ENCODE assay signal across 9 mouse cellular contexts in the genomic region with DNA sequence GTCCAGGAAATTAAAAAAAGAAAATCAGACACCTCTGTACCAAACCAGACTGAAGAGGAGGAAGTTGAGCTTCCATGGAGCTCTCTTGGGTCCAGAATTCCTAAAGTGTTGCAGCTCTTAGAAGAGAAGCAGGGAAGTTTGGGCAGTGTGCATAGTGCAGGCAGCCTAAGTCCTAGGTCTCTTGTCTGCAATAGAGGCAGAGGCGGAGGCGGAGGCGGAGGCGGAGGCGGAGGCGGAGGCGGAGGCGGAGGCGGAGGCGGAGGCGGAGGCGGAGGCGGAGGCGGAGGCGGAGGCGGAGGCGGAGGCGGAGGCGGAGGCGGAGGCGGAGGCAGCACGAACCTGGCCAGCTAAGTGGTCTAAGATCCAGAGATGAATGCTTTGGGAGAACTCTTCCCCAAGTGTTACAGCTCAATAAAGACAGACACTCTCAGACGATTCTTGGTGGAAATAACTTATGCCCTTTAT. TPM values are rescaled to one million over a fixed set of nuclear protein-coding genes. Genes with fewer than 3 reads are reported as not detected.
A peak's percentile ranks its signal among the peaks of the same experiment; 100 is the strongest.
DNase-seq lines count a peak whose midpoint lies in the region; ATAC-seq and TF ChIP-seq lines count a peak whose summit lies in the region.
"Had no signal": no experiment of that assay in that cellular context is flagged by ENCODE, and none has a peak within 500 bp of the region (broad histone marks: within the 10 kb centered on the region; RNA-seq: fewer than 3 reads in every experiment).

No protein-coding gene starts in this region.

- no peak for TF ChIP-seq POLR2A in liver, adult 2 months (IDR thresholded peaks at IDR 0.05; ENCODE audit: extremely low read depth, insufficient read depth, low read length)

- TF ChIP-seq CTCF in layer of hippocampus, adult 2 months (conservative IDR thresholded peaks at IDR 0.05), result no peak
- no peak for TF ChIP-seq CTCF in gastrocnemius, adult 2 months (IDR thresholded peaks at IDR 0.05)
- TF ChIP-seq CTCF in liver, adult 2 months (IDR thresholded peaks at IDR 0.05; ENCODE audit: low read depth, low read length), result no peak

- H3K4me2 ChIP-seq in hindbrain, embryonic 15.5 days, result peak overlapping the region; percentile 43
- H3K4me2 ChIP-seq in midbrain, embryonic 15.5 days, result peak overlapping the region; percentile 37

- no peaks in the 10 kb centered on the region for H3K4me1 ChIP-seq in hindbrain, embryonic 15.5 days (replicated peaks)
- no peaks in the 10 kb centered on the region; the same call in 1 of the 2 replicates for H3K4me1 ChIP-seq in liver, adult 2 months (ENCODE audit: control insufficient read depth, insufficient read depth, low read length)
- peaks cover 8% of the 10 kb centered on the region; the same call in 1 of the 2 replicates for H3K4me1 ChIP-seq in midbrain, embryonic 15.5 days

- no peaks in the 10 kb centered on the region for H3K79me2 ChIP-seq in liver, adult 2 months (ENCODE audit: control insufficient read depth, insufficient read depth, low read length)

- no peak overlapping the region for H3K9ac ChIP-seq in hindbrain, embryonic 15.5 days
- no peak overlapping the region for H3K9ac ChIP-seq in liver, adult 2 months (ENCODE audit: low read depth, low read length)
- H3K9ac ChIP-seq in midbrain, embryonic 15.5 days, result no peak overlapping the region

- no peak for DNase-seq in layer of hippocampus, adult 2 months (ENCODE audit: low spot score in 2 of 2)
- DNase-seq in layer of hippocampus, postnatal 14 days (ENCODE audit: low spot score in 2 of 2), result no peak
- DNase-seq in adrenal gland, postnatal 10 days, result peak; percentile 77
- peak; percentile 81 for DNase-seq in gastrocnemius, adult 2 months
- peak; percentile 33 for DNase-seq in liver, adult 2 months (ENCODE audit: extremely low read depth, low read depth, low spot score)
- DNase-seq in frontal cortex, postnatal 25 days (ENCODE audit: low spot score in 2 of 2), result no peak

- H3K4me3 ChIP-seq in layer of hippocampus, adult 2 months, result no peak overlapping the region
- H3K4me3 ChIP-seq in gastrocnemius, adult 2 months, result peak overlapping the region; percentile 44
- H3K4me3 ChIP-seq in hindbrain, embryonic 15.5 days, result no peak overlapping the region
- no peak overlapping the region for H3K4me3 ChIP-seq in liver, adult 2 months (ENCODE audit: insufficient read depth, low read depth, low read length)
- no peak overlapping the region for H3K4me3 ChIP-seq in midbrain, embryonic 15.5 days

- peak; percentile 59 for ATAC-seq in hindbrain, embryonic 15.5 days (ENCODE audit: low FRiP score, low read depth)
- peak; percentile 76 for ATAC-seq in midbrain, embryonic 15.5 days (replicated peaks)

- intact Hi-C loops in gastrocnemius, adult 2 months (cut with DNase I), result no loop called here

- H3K36me3 ChIP-seq in hindbrain, embryonic 15.5 days, result no peaks in the 10 kb centered on the region
- no peaks in the 10 kb centered on the region for H3K36me3 ChIP-seq in liver, adult 2 months (ENCODE audit: control insufficient read depth, insufficient read depth, low read length)
- no peaks in the 10 kb centered on the region for H3K36me3 ChIP-seq in midbrain, embryonic 15.5 days (replicated peaks)

- peaks cover 3% of the 10 kb centered on the region; the same call in 1 of the 2 replicates for H3K27me3 ChIP-seq in hindbrain, embryonic 15.5 days
- no peaks in the 10 kb centered on the region for H3K27me3 ChIP-seq in liver, adult 2 months (ENCODE audit: control insufficient read depth, insufficient read depth, low read length)
- H3K27me3 ChIP-seq in midbrain, embryonic 15.5 days (replicated peaks), result no peaks in the 10 kb centered on the region; the same call in 1 of the 2 replicates

- H3K9me3 ChIP-seq in hindbrain, embryonic 15.5 days, result no peaks in the 10 kb centered on the region
- no peaks in the 10 kb centered on the region for H3K9me3 ChIP-seq in midbrain, embryonic 15.5 days

- 9% methylated on average over 5 of the region's 23 CpGs for WGBS in hindbrain, embryonic 15.5 days
- WGBS in liver, adult 2 months, result 1% methylated on average over 23 of the region's 23 CpGs
- WGBS in midbrain, embryonic 15.5 days, result 7% methylated on average over 21 of the region's 23 CpGs

- peak overlapping the region; percentile 33; the same call in 1 of the 2 replicates for H3K27ac ChIP-seq in layer of hippocampus, adult 2 months
- H3K27ac ChIP-seq in gastrocnemius, adult 2 months, result peak overlapping the region; percentile 77
- H3K27ac ChIP-seq in hindbrain, embryonic 15.5 days (replicated peaks), result no peak overlapping the region
- no peak overlapping the region for H3K27ac ChIP-seq in liver, adult 2 months (replicated peaks; ENCODE audit: insufficient read depth, low read depth, low read length)
- H3K27ac ChIP-seq in midbrain, embryonic 15.5 days, result no peak overlapping the region

RNA-seq across cellular contexts. Expression of a gene that starts 12.7 kb away (rescaled TPM):
- 1 to 10 TPM; 4.3 to 5.0 TPM for total RNA-seq in layer of hippocampus, adult 2 months (2021)
- 1 to 10 TPM; 5.6 to 7.9 TPM for total RNA-seq in layer of hippocampus, postnatal 14 days (2021)
- 10 to 100 TPM; 15.1 to 16.0 TPM for total RNA-seq in adrenal gland, postnatal 10 days (2021)
- 1 to 10 TPM; 4.7 to 6.4 TPM for total RNA-seq in gastrocnemius, adult 2 months (2021)
- polyA plus RNA-seq in hindbrain, embryonic 15.5 days (2015; fragmentation: Nextera tagmentation; extraction: Ambion mirVana), result 1.6 and 2.5 TPM in 2 replicates
- 2.1 TPM in 2 replicates for total RNA-seq in liver, adult 2 months (2014; rRNA removed)
- 0.48 and 0.60 TPM in 2 replicates for polyA plus RNA-seq in liver, adult 2 months (2012; rRNA removed)
- polyA plus RNA-seq in midbrain, embryonic 15.5 days (2015; fragmentation: Nextera tagmentation; extraction: Ambion mirVana), result 2.1 and 2.5 TPM in 2 replicates

RNA-seq across cellular contexts. Expression of a gene that starts 24.1 kb away (rescaled TPM):
- total RNA-seq in layer of hippocampus, adult 2 months (2021), result under 1 TPM; 0.64 to 0.74 TPM
- total RNA-seq in layer of hippocampus, postnatal 14 days (2021), result 1 to 10 TPM in 1 of 2 experiments, under 1 TPM in 1; 0.45 to 1.3 TPM
- total RNA-seq in adrenal gland, postnatal 10 days (2021), result 1 to 10 TPM; 7.1 to 7.7 TPM
- not detected for total RNA-seq in gastrocnemius, adult 2 months (2021)
- 6.3 and 6.4 TPM in 2 replicates for polyA plus RNA-seq in hindbrain, embryonic 15.5 days (2015; fragmentation: Nextera tagmentation; extraction: Ambion mirVana)
- 0.18 and 0.60 TPM in 2 replicates for total RNA-seq in liver, adult 2 months (2014; rRNA removed)
- polyA plus RNA-seq in liver, adult 2 months (2012; rRNA removed), result 0.05 TPM in 1 of 2 replicates, not detected in the other
- 5.0 and 5.4 TPM in 2 replicates for polyA plus RNA-seq in midbrain, embryonic 15.5 days (2015; fragmentation: Nextera tagmentation; extraction: Ambion mirVana)
- total RNA-seq: left cerebral cortex, adult 18-20 months had no signal

Comparison
In these comparisons a context has a peak if more than half of its experiments do, and no peak if none do; other contexts are left out.
1. DNase-seq: peak in adrenal gland, postnatal 10 days (single experiment), gastrocnemius, adult 2 months (single experiment) and liver, adult 2 months (single experiment); none in layer of hippocampus, adult 2 months (0 of 2), layer of hippocampus, postnatal 14 days (0 of 2) and frontal cortex, postnatal 25 days (0 of 2).
2. H3K27ac ChIP-seq: peak in layer of hippocampus, adult 2 months (single experiment) and gastrocnemius, adult 2 months (single experiment); none in hindbrain, embryonic 15.5 days (single experiment), liver, adult 2 months (single experiment) and midbrain, embryonic 15.5 days (single experiment).